Mouse (Mus musculus) brown adipose tissue, adult 24 weeks (tissue): Measurements from ENCODE around the gene Chn2. TPM values are rescaled to one million over a fixed set of nuclear protein-coding genes. Genes with fewer than 3 reads are reported as not detected.
"Not testable (repeated sequence)": the region's sequence is repeated elsewhere in the genome, so short reads cannot be mapped to it uniquely, and the experiment has no call there.

Source experiments
- H3K27ac ChIP-seq: fragments of 200-500 bp; replicated peaks from 2 replicates; pipeline ENCODE4 v1.5.1; 2012; ENCODE audit warnings: low read depth, mild to moderate bottlenecking, low read length
- H3K4me1 ChIP-seq: fragments of 200-500 bp; 2 replicates; pipeline ENCODE4 v1.6.1; 2012; ENCODE audit warnings: low read length, mixed read lengths; ENCODE audit not compliant: control insufficient read depth, insufficient read depth, insufficient read length
- H3K4me3 ChIP-seq: fragments of 200-500 bp; 2 replicates; pipeline ENCODE4 v1.5.1; 2012; ENCODE audit warnings: low read depth, mild to moderate bottlenecking, low read length, moderate library complexity; ENCODE audit not compliant: insufficient read depth
- polyA plus RNA-seq: library from polyadenylated mRNA; stranded (reverse); fragments of >200 nt; gene quantifications from 2 replicates; pipeline ENCODE4 v1.2.4, GENCODE M21; 2012; ENCODE audit not compliant: missing spikeins, insufficient read depth, insufficient read length

The Chn2 gene
- polyA plus RNA-seq, 1 experiment: 2.5 TPM

- Histone ChIP-seq H3K4me1 (peaks cover 2% of the 10 kb centered on the region; the same call in 1 of the 2 replicates), H3K27ac (no peak overlapping the region), H3K4me3 (no peak overlapping the region)
Measured at GRCm38 (mm10) chr6:54158317-54158716, 119.0 kb downstream of the Chn2 start.

- H3K4me1 ChIP-seq: peaks cover 2% of the 10 kb centered on the region; the same call in 1 of the 2 replicates
- H3K4me3 ChIP-seq: no peak overlapping the region
- H3K27ac ChIP-seq: no peak overlapping the region
Measured at GRCm38 (mm10) chr6:54160677-54161076, 121.3 kb downstream of the Chn2 start.

DNA sequence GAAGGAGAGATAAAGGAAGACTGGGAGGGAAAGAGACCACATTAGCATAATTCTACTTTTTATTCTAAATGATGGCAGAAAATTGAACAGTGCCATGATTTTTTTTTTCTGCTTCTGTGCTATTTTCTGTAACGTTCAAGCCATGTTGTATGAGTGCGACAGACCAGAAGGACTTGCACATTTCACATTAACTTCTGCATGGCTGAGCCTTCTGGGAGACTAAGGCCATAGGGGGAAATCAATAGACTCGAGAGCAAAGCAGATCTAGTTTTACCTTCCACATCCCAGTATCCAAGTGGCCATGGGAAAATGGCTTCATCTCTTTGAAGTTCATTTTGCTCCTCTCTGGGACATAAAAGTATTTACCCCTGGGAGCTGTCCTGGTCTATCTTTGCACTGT is 121.9 kb downstream of the Chn2 start:
- Histone ChIP-seq H3K27ac (no peak overlapping the region), H3K4me1 (peaks cover 2% of the 10 kb centered on the region; the same call in 1 of the 2 replicates), H3K4me3 (no peak overlapping the region)

DNA sequence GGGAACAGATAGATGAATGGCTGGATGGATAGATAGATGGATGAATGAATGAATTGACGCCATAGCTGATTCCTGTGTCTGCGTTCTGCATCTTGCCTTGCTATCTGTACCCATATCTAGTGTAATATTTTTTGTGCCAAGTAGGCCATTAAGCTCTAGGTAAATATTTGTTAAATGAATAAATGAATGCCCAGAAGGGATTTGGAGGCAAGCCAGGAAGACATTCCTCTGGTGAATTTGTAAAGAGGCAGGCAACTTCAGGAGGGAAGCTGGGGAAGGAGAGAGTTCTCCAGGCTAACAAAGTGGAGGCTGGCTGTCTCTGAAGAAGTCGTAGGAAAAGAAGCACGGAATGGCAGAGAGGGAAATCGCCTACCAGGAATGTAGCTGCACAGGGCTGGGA is 123.0 kb downstream of the Chn2 start:
- H3K4me1 ChIP-seq: peaks cover 2% of the 10 kb centered on the region; the same call in 1 of the 2 replicates
- no peak overlapping the region for H3K27ac ChIP-seq
- no peak overlapping the region for H3K4me3 ChIP-seq

GRCm38 (mm10) chr6:54162786-54163185 is 123.4 kb downstream of the Chn2 start:
- Histone ChIP-seq H3K27ac (no peak overlapping the region), H3K4me1 (peaks cover under 1% of the 10 kb centered on the region; the same call in 1 of the 2 replicates), H3K4me3 (no peak overlapping the region)

DNA sequence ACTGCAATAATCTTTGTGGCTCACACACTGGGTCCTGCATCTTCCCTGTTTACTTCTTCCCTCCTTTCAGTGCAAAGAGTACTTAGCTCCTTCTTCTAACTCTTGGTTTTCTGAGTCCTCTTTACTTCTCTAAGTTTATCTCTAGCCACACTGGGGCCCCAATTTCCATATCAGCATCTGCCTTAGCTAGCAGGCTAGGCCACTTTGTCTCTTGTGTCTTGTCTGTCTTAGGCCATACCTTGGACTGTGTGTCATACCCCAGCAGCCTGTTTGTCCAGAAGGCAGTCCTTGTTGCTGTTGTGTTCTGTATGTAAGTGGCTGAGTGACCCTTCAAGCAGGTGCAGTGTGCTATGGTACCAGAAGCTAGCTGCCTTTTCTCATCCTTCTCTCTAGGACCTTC is 124.3 kb downstream of the Chn2 start:
- Histone ChIP-seq H3K4me1 (no peaks in the 10 kb centered on the region; the same call in 1 of the 2 replicates), H3K4me3 (no peak overlapping the region), H3K27ac (no peak overlapping the region)

- Histone ChIP-seq H3K4me3 (no peak overlapping the region), H3K4me1 (no peaks in the 10 kb centered on the region; the same call in 1 of the 2 replicates), H3K27ac (no peak overlapping the region)
Measured at GRCm38 (mm10) chr6:54164777-54165176, 125.4 kb downstream of the Chn2 start.

DNA sequence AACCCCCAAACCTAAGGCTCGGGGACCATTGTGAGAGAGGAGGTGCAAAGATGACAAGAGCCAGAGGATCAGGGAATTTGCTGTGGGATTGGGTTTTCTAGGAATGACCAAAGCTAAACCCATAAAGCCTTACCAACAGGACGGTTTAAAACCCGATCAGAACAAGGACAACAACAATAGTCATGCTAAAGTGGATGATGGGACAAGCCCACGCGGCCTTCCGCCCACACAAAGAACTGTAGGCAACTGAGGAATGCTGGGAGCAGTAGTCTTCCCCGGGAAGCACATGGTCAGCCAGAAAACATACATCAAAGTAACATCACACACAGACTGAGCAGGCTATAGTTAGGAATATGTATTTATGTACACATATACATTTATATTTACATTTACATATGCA is 125.9 kb downstream of the Chn2 start:
- Histone ChIP-seq H3K4me3 (no peak overlapping the region), H3K4me1 (no peaks in the 10 kb centered on the region; the same call in 1 of the 2 replicates), H3K27ac (no peak overlapping the region)

GRCm38 (mm10) chr6:54165863-54166262 is 126.5 kb downstream of the Chn2 start:
- H3K4me1 ChIP-seq: no peaks in the 10 kb centered on the region; the same call in 1 of the 2 replicates
- no peak overlapping the region for H3K4me3 ChIP-seq
- H3K27ac ChIP-seq: no peak overlapping the region

DNA sequence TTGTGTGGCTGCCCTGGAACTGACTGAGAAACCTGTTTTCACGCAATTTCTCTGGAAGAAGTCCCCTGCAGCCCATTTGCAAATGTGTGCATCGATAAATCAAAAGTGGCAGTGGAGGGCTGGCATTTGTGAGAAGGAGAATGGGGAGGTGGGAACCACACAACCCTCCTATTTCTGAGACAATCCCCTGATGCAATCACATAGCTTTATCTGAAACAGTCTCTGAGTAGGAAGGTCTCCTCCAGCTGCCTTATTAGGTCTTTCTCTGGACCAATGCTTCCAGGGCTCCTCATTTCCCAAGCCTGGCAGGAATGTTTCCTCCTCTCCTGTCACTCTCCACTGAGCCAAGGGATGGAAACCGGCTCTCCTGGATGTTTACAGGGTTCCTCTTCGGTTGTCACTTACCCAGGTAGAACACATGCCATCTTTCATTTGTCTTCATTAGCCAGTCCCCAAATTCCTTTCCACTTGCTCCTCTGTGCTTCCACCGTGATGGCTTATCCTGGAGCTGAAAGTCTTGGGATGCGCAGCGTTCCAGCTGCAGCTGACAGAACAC is 127.7 kb downstream of the Chn2 start:
- Histone ChIP-seq H3K27ac (no peak overlapping the region), H3K4me1 (no peaks in the 10 kb centered on the region; the same call in 1 of the 2 replicates), H3K4me3 (no peak overlapping the region)

- Histone ChIP-seq H3K4me3 (no peak overlapping the region), H3K27ac (no peak overlapping the region), H3K4me1 (no peaks in the 10 kb centered on the region)
Measured at GRCm38 (mm10) chr6:54170286-54170894, 131.0 kb downstream of the Chn2 start.

GRCm38 (mm10) chr6:54171385-54171784 is 132.0 kb downstream of the Chn2 start:
- Histone ChIP-seq H3K27ac (no peak overlapping the region), H3K4me1 (no peaks in the 10 kb centered on the region), H3K4me3 (no peak overlapping the region)

GRCm38 (mm10) chr6:54175473-54176215 is 136.3 kb downstream of the Chn2 start:
- Histone ChIP-seq H3K4me1 (peaks cover 2% of the 10 kb centered on the region), H3K4me3 (no peak overlapping the region), H3K27ac (no peak overlapping the region)

DNA sequence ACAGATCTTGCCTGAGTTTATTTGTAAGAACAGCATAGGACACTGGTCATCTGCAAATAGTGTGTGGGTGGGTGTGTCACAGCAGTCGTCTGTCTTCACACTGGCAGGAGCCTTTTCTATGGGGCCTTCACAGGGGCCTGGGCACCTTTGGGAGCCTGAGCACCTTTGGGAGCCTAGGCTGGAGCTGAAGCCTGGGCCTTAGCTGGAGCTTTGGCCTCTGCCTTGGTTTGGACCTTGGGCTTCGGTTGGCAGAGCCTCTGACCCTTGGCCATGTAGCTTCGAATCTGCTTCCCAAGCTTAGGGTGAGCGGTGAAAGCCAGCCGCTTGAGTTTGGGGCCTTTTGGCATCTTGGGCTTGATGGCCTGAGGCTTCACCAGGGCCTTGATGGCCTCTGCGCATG is 137.7 kb downstream of the Chn2 start:
- not testable (repeated sequence) for H3K4me1 ChIP-seq, H3K27ac ChIP-seq, H3K4me3 ChIP-seq

GRCm38 (mm10) chr6:54179056-54179873 is 139.9 kb downstream of the Chn2 start:
- Histone ChIP-seq H3K27ac (no peak overlapping the region), H3K4me3 (no peak overlapping the region), H3K4me1 (peaks cover 2% of the 10 kb centered on the region)
